Mouse (Mus musculus): Measurements from ENCODE around the gene Gnaq. TPM values are rescaled to one million over a fixed set of nuclear protein-coding genes. Genes with fewer than 3 reads are reported as not detected.

The Gnaq gene
- total RNA-seq, 2 experiments from 2014 or later = 43.6 to 46.0 TPM

Small RNA genes lying within 50 kb of the gene (microRNA-seq; reads per million reads assigned to microRNA genes)
- 0 reads per million in 2 experiments for gene Mir496b

Other genes starting within 250 kb of the Gnaq start
- 10 to 100 TPM; 33.0 to 35.3 TPM for gene Psat1, start 185.5 kb upstream of the Gnaq start, total RNA-seq (2021)
- 1 to 10 TPM; 6.8 to 7.6 TPM for gene Cep78, start 147.8 kb upstream of the Gnaq start, total RNA-seq (2021)